Mouse (Mus musculus): ENCODE results near the gene Tbata. TPM values are rescaled to one million over a fixed set of nuclear protein-coding genes. Genes with fewer than 3 reads are reported as not detected.

Gene Tbata
- polyA plus RNA-seq (2017; shearing (Covaris generic)) = not detected

DNA sequence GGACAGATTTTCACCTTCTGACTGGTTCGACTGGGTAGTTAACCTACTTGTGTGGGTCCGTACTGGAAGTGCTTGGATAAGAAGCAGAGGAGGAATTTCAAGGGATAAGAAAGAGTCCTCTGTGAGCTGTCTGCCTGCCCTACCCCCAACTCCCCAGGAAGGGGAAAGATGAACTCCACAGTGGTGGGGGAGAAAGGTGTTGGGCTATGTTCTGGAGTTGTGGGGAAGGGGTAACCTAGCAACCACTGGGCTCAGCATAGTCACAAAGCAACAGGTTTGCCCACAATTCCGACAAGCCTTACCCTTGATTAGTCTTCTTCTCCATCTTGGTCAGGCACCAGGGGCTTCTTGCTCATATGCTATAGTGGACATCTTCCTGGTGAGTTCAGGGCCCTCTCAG lies at the start of gene Tbata:
TSS of gene Tbata (plus strand) at position 301 of the 400 bp plus-strand sequence.

DNA sequence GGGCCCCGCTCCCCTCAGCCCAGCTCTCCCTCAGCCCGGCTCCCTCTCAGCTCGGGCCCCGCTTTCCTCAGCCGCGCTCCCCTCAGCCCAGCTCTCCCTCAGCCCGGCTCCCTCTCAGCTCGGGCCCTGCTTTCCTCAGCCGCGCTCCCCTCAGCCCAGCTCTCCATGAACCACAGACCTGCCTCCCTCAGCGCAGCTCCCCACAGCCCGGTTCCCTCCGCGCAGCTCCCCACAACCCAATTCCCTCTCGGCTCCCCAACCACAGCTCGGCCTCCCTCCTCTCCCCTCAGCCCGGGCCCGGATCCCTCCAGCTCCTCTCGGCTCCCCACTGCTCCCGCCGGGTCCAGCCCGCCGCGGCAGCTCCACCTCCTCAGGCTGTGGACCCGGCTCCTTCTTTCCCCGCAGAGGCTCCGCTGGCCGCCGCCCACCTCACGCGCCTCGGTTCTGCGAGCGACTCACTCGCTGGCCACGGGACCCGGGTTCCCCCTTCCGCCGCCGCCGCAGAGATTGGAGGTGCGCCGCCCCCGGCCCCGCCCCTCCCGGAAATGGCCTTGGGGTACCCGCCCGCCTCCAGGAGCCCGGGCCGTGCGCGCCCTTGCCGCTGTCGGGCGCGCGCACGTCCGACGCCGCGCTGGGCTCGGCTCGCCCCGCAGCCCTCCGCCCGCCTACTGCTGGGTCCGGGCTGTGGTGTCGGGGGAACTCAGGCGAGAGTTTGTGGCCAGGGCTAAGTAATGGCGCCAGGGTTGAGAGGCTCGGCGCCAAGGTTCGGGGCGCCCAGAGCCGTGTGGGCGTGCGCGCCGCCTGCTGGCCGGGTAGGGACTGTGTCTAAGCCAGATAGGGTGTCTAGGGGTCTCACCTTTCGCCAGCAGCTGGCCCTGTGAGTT lies 24.4 kb upstream of the Tbata start, which contains the start of gene Sgpl1:
TSS of gene Sgpl1 (minus strand) at position 547 of the 884 bp plus-strand sequence.

Other genes with a start within 250 kb of the Tbata start
- 0.53 TPM for gene Pcbd1, start 82.6 kb upstream of the Tbata start, polyA plus RNA-seq (2017; shearing (Covaris generic))
- gene Sgpl1, start 24.3 kb upstream of the Tbata start, polyA plus RNA-seq (2017; shearing (Covaris generic)) = 73.1 TPM
- gene Adamts14, start 101.5 kb downstream of the Tbata start, polyA plus RNA-seq (2017; shearing (Covaris generic)) = 0.06 TPM
- gene Prf1, start 125.9 kb downstream of the Tbata start, polyA plus RNA-seq (2017; shearing (Covaris generic)) = 9.2 TPM
- 0.26 TPM for gene Pald1, start 211.6 kb downstream of the Tbata start, polyA plus RNA-seq (2017; shearing (Covaris generic))
- gene Nodal, start 246.0 kb downstream of the Tbata start, polyA plus RNA-seq (2017; shearing (Covaris generic)) = not detected